Mouse (Mus musculus): Measurements from ENCODE around the gene Dnase2a. TPM values are rescaled to one million over a fixed set of nuclear protein-coding genes. Genes with fewer than 3 reads are reported as not detected.

The Dnase2a gene
- 16.4 and 23.8 TPM in 2 replicates for polyA plus RNA-seq (2012; rRNA removed)

DNA sequence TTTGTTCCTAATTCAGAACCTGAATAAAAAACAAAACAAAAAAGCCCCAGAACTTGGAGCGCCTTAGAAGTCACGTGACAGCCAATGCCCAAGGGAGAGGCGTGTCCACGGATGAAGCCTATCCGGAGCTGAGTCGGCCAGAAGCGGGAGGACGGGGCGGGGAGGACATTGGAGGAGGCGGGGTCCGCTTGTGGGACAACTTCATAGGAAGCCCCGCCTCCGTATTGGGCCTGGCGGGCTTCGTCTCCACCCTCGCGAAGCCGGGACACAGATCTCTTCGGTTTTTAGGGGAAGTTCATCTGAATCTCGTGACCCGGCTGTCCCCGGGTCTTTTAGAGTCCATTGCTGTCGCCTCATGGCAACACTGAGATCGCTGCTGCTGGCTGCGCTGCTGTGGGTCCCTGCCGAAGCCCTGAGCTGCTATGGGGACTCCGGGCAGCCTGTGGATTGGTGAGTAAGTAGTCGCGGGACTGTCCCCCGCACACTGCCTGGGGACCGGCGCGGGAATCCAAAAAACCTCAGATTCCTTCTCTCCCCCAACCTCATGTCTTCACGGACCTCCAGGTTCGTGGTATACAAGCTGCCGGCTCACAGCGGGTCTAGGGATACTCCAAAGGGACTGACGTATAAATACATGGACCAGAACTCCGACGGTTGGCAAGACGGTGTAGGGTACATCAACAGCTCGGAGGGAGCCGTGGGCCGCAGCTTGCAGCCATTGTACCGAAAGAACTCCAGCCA, at the start of gene Dnase2a:
Gene Dnase2a (plus strand): TSS at position 140 of the 741 bp plus-strand sequence.
- H3K27ac ChIP-seq (ENCODE audit: control insufficient read depth, insufficient read depth, low read length), result no peak within 1 kb of the TSS

DNA sequence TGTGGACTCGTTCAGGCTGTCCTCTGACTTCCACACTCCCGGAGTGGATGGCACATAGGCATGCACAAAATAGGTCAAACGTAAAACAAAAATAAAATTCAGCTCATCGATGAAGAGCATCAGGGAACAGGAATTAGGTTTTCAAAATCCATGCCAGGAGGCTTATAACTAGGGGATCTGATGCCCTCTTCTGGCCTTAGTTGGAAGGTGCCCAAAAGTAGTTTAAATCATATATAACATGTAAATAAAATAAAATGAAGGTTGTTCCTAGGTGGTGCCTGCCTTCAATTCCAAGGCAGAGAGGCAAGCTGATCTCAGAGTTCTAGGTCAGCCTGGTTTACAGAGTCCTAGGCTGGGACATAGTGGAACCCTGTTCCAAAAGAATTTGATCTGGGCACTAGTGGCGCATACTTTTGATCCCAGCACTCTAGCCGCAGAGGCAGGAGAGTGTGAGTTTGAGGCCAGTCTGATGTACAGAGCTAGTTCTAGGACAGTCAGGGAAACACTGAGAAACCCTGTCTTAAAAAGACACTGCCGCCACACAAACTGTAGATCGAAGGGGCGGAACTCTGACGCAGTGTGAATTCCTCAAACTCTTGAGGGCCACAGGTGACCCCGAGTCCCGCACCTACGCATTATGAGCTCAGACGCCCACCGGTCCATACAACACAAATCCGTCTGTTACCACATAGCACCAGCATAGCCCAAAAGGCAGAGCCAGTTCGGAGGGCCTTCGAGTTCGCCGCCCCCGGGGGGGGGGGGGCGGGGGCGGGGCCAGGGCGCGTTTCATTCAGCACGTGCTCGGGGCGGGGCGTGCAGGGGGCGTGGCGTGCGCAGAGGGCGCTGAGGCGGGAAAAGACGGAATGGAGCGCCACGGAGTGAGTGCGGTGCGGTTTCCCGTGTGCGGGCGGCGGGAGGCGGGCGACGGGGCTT, 36.7 kb upstream of the Dnase2a start, which contains the start of gene Syce2:
Gene Syce2 (plus strand): TSS at position 736 of the 933 bp plus-strand sequence.
- H3K4me1 ChIP-seq (replicated peaks; ENCODE audit: control insufficient read depth, insufficient read depth, low read length), result peaks cover 16% of the 10 kb centered on the region
- peaks cover 17% of the 10 kb centered on the region for H3K36me3 ChIP-seq (ENCODE audit: control insufficient read depth, insufficient read depth, low read length)
- H3K4me3 ChIP-seq (ENCODE audit: control insufficient read depth, insufficient read depth, low read length), result peak within 1 kb of the TSS; percentile 49
- DNase-seq, result peak; percentile 84
- H3K27me3 ChIP-seq (ENCODE audit: control insufficient read depth, insufficient read depth, low read length), result no peaks in the 10 kb centered on the region
- TF ChIP-seq POLR2A (IDR thresholded peaks at IDR 0.05; ENCODE audit: control insufficient read depth, extremely low read depth, insufficient read depth, low read length, poor library complexity) (no peak), CTCF (IDR thresholded peaks at IDR 0.05; ENCODE audit: borderline replicate concordance, control insufficient read depth, extremely low read depth, insufficient read depth, low read length, poor library complexity) (no peak)
- WGBS, result 4% methylated on average over 45 of the region's 46 CpGs
- no peak within 1 kb of the TSS for H3K27ac ChIP-seq (ENCODE audit: control insufficient read depth, insufficient read depth, low read length)

More for the DNA sequence above, at the start of gene Dnase2a:
- peak within 1 kb of the TSS; percentile 33 for H3K4me3 ChIP-seq (ENCODE audit: control insufficient read depth, insufficient read depth, low read length)
- no peaks in the 10 kb centered on the region for H3K36me3 ChIP-seq (ENCODE audit: control insufficient read depth, insufficient read depth, low read length)
- H3K4me1 ChIP-seq (replicated peaks; ENCODE audit: control insufficient read depth, insufficient read depth, low read length), result peaks cover 23% of the 10 kb centered on the region
- peak; percentile 81 for DNase-seq
- TF ChIP-seq POLR2A (IDR thresholded peaks at IDR 0.05; ENCODE audit: control insufficient read depth, extremely low read depth, insufficient read depth, low read length, poor library complexity), result no peak
- no peak for TF ChIP-seq CTCF (IDR thresholded peaks at IDR 0.05; ENCODE audit: borderline replicate concordance, control insufficient read depth, extremely low read depth, insufficient read depth, low read length, poor library complexity)
- no peaks in the 10 kb centered on the region for H3K27me3 ChIP-seq (ENCODE audit: control insufficient read depth, insufficient read depth, low read length)
- WGBS, result 1% methylated on average over 45 of the region's 45 CpGs

DNA sequence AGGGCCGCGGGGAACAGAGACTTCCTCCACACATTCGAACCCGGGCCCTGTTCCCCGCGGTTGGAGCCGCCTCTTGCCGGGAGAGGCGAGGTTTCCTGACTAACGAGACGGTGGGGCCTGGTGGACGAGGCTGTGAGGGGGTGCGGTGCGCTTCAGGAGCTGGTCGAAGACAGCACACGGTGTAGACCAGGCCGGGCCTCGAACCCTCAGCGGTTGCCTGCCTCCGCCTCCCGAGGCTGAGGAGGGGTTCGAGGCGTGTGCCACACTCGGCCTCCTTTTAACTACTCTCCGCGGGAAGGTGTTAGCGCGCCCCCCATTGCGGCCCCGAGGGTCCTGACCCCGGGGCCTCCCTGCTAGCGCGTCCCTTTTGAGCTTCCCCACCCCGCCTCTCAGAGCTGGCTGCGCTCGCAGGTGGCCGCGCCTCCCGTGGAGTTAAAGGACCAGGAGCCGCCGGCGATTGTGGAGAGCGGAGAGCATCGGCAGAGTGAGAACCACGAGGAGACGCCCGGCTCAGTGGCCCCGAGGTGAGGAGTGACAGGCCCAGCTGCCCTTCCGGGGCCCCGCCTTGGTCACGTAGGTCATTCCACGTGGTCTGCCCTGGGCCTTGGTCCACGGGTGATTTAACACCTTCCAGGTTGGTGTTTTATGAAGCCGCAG, 35.9 kb upstream of the Dnase2a start:
- DNase-seq, result peak; percentile 37
- Histone ChIP-seq H3K27ac (ENCODE audit: control insufficient read depth, insufficient read depth, low read length) (no peak overlapping the region), H3K36me3 (ENCODE audit: control insufficient read depth, insufficient read depth, low read length) (peaks cover 16% of the 10 kb centered on the region), H3K27me3 (ENCODE audit: control insufficient read depth, insufficient read depth, low read length) (no peaks in the 10 kb centered on the region), H3K4me1 (replicated peaks; ENCODE audit: control insufficient read depth, insufficient read depth, low read length) (peaks cover 16% of the 10 kb centered on the region), H3K4me3 (ENCODE audit: control insufficient read depth, insufficient read depth, low read length) (peak overlapping the region; percentile 49)
- WGBS, result 3% methylated on average over 54 of the region's 54 CpGs
- TF ChIP-seq CTCF (IDR thresholded peaks at IDR 0.05; ENCODE audit: borderline replicate concordance, control insufficient read depth, extremely low read depth, insufficient read depth, low read length, poor library complexity) (no peak), POLR2A (IDR thresholded peaks at IDR 0.05; ENCODE audit: control insufficient read depth, extremely low read depth, insufficient read depth, low read length, poor library complexity) (0 out of 2 replicates have a peak, but pooled peaks have one; percentile 14)

DNA sequence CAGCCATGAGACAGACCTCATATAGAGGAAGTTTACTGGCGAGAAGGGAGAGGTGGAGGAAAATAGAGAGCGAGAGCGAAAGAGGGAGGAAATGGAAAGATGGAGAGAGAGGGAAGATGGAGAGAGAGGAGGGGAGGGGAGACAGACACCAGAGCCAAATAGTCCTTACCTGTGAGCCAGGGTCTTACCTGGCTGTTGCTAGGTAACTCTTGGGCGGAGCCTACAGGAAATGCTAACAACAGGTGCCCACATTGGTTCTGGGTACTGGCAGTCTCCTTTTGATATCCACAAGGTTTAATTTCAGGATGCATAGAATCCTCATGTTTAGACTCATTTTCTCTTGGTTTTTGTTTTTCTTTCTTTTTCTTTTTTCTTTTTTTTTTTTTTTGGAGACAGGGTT, 35.3 kb upstream of the Dnase2a start:
- WGBS, result 70% methylated on average over 4 of the region's 4 CpGs
- no peak for DNase-seq

DNA sequence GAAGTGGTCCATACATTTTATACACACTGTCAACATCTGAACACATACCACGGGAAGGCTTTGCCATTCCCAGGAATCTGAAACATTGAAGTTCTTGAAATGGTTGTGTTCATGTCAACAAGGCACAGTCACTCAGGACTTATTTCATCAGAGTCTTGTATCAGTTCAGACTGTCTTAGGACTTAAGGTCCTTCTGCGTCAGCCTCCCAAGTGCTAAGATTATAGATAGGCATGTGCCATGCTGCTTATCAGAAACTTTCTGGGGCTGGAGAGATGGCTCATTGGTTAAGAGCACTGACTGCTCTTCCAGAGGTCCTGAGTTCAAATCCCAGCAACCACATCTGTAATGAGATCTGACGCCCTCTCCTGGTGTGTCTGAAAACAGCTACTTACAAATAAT, 34.0 kb upstream of the Dnase2a start:
- Histone ChIP-seq H3K36me3 (ENCODE audit: control insufficient read depth, insufficient read depth, low read length) (no peaks in the 10 kb centered on the region; the same call in 1 of the 2 replicates), H3K27me3 (ENCODE audit: control insufficient read depth, insufficient read depth, low read length) (no peaks in the 10 kb centered on the region), H3K27ac (ENCODE audit: control insufficient read depth, insufficient read depth, low read length) (no peak overlapping the region), H3K4me1 (replicated peaks; ENCODE audit: control insufficient read depth, insufficient read depth, low read length) (peaks cover 16% of the 10 kb centered on the region), H3K4me3 (ENCODE audit: control insufficient read depth, insufficient read depth, low read length) (no peak overlapping the region)
- DNase-seq, result no peak
- WGBS, result 93% methylated on average over 3 of the region's 3 CpGs
- no peak for TF ChIP-seq POLR2A (IDR thresholded peaks at IDR 0.05; ENCODE audit: control insufficient read depth, extremely low read depth, insufficient read depth, low read length, poor library complexity)
- TF ChIP-seq CTCF (IDR thresholded peaks at IDR 0.05; ENCODE audit: borderline replicate concordance, control insufficient read depth, extremely low read depth, insufficient read depth, low read length, poor library complexity), result no peak

More for the DNA sequence above, 35.3 kb upstream of the Dnase2a start:
- H3K27me3 ChIP-seq (ENCODE audit: control insufficient read depth, insufficient read depth, low read length), result no peaks in the 10 kb centered on the region
- no peak overlapping the region for H3K27ac ChIP-seq (ENCODE audit: control insufficient read depth, insufficient read depth, low read length)
- peaks cover 10% of the 10 kb centered on the region for H3K36me3 ChIP-seq (ENCODE audit: control insufficient read depth, insufficient read depth, low read length)
- no peak for TF ChIP-seq POLR2A (IDR thresholded peaks at IDR 0.05; ENCODE audit: control insufficient read depth, extremely low read depth, insufficient read depth, low read length, poor library complexity)
- no peak for TF ChIP-seq CTCF (IDR thresholded peaks at IDR 0.05; ENCODE audit: borderline replicate concordance, control insufficient read depth, extremely low read depth, insufficient read depth, low read length, poor library complexity)
- peaks cover 16% of the 10 kb centered on the region for H3K4me1 ChIP-seq (replicated peaks; ENCODE audit: control insufficient read depth, insufficient read depth, low read length)
- H3K4me3 ChIP-seq (ENCODE audit: control insufficient read depth, insufficient read depth, low read length), result peak overlapping the region; percentile 49; the same call in 1 of the 2 replicates
